Mouse (Mus musculus) hindbrain, postnatal 0 days (tissue): ENCODE data around the gene Tpm4. TPM values are rescaled to one million over a fixed set of nuclear protein-coding genes. Genes with fewer than 3 reads are reported as not detected.
"Not testable (repeated sequence)": the region's sequence is repeated elsewhere in the genome, so short reads cannot be mapped to it uniquely, and the experiment has no call there.

ENCODE experiments used
- ATAC-seq: fragments of 200-750 bp; cut with Nextera tagmentation; 2 replicates; pipeline ENCODE4 v1.8.0; 2017; ENCODE audit warnings: mild to moderate bottlenecking, moderate TSS enrichment, moderate library complexity
- DNase-seq: peaks from one replicate; pipeline ENCODE4 v3.0.0-alpha.2; 2015; ENCODE audit warnings: low spot score
- H3K27ac ChIP-seq: fragments of 300-500 bp; sonication (generic); 2 replicates; pipeline ENCODE4 v1.5.1; 2014; ENCODE audit warnings: mild to moderate bottlenecking
- H3K27me3 ChIP-seq: fragments of 300-500 bp; sonication (generic); 2 replicates; pipeline ENCODE4 v1.6.1; 2014; ENCODE audit warnings: low read length, mixed read lengths; ENCODE audit not compliant: insufficient read depth
- H3K36me3 ChIP-seq: fragments of 300-500 bp; sonication (generic); 2 replicates; pipeline ENCODE4 v1.6.1; 2014; ENCODE audit warnings: low read length, mixed read lengths; ENCODE audit not compliant: insufficient read depth
- H3K4me1 ChIP-seq: fragments of 300-500 bp; sonication (generic); 2 replicates; pipeline ENCODE4 v1.6.1; 2014; ENCODE audit warnings: antibody characterized with exemption, low read length, mixed read lengths; ENCODE audit not compliant: insufficient read depth
- H3K4me2 ChIP-seq: fragments of 300-500 bp; sonication (generic); 2 replicates; pipeline ENCODE4 v1.6.1; 2014; ENCODE audit warnings: low read depth, mild to moderate bottlenecking, low read length, moderate library complexity, mixed read lengths
- H3K4me3 ChIP-seq: fragments of 300-500 bp; sonication (generic); 2 replicates; pipeline ENCODE4 v1.5.1; 2014; ENCODE audit warnings: low read length
- H3K9ac ChIP-seq: fragments of 300-500 bp; sonication (generic); replicated peaks from 2 replicates; pipeline ENCODE4 v1.6.1; 2014; ENCODE audit warnings: mild to moderate bottlenecking, low read length, moderate library complexity, mixed read lengths
- H3K9me3 ChIP-seq: fragments of 300-500 bp; sonication (generic); 2 replicates; pipeline ENCODE4 v1.6.1; 2016; ENCODE audit warnings: low read length, mixed read lengths
- CTCF ChIP-seq: IDR thresholded peaks from 2 replicates; pipeline ENCODE4 v1.5.1; 2016; ENCODE audit warnings: antibody characterized with exemption, control low read depth, low read depth
- WGBS: fragments of 180-500 bp; shearing (Covaris S2); extraction: QIAGEN DNeasy Blood & Tissue Kit; methylation state at CpG from one replicate; pipeline ENCODE4 v1.1.7; 2014; 5-methylcytosine and 5-hydroxymethylcytosine counted together
- polyA plus RNA-seq: library from polyadenylated mRNA; unstranded; fragments of >200 nt; fragmentation: Nextera tagmentation; extraction: Ambion mirVana; gene quantifications from 2 replicates; pipeline ENCODE4 v1.2.1, GENCODE M21; 2015
- total RNA-seq: library from RNA; depleted of rRNA; stranded (reverse); fragments of >200 nt; gene quantifications from 2 replicates; pipeline ENCODE4 v1.2.3, GENCODE M21; 2014; rRNA removed

Tpm4 gene
- total RNA-seq: 76.2 and 83.2 TPM in 2 replicates
- 124 and 127 TPM in 2 replicates for polyA plus RNA-seq

DNA sequence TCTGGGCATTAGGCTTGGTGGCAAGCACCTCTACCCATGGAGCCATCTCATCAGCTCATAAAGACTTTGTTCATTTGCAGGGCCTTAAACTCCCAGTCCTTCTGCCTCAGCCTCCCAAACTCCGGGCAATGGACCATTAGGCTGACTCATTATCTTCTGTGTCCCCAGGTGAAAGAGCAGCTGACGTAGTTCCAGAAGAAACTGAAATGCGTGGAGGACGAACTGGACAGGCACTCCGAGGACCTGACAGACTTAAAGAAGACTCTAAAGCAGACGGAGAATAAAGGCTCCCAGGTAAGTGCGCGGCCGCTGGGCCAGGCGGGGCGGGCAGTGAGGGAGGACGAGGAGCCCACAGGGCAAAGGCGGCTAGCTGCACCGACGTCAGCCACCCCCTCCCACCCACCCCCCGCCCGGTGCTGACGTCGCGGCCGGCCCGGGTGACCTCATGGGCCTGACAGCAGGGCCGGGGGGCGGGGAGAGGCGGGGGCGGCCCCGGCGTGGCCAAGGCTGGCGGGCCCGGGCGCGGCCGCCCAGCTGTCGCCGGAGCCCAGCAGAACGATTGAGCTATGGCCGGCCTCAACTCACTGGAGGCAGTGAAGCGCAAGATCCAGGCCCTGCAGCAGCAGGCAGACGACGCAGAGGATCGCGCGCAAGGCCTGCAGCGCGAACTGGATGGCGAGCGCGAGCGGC is at the start of gene Tpm4:
Gene Tpm4, plus strand, starts transcription at position 220 of the 690 bp plus-strand sequence.
- Histone ChIP-seq H3K9ac (peak within 1 kb of the TSS; percentile 91), H3K27ac (peak within 1 kb of the TSS; percentile 85), H3K4me1 (0 out of 2 replicates have a peak, but pooled peaks cover 7% of the 10 kb centered on the region), H3K4me3 (peak within 1 kb of the TSS; percentile 93), H3K4me2 (peak within 1 kb of the TSS; percentile 90), H3K9me3 (no peaks in the 10 kb centered on the region), H3K27me3 (no peaks in the 10 kb centered on the region), H3K36me3 (0 out of 2 replicates have a peak, but pooled peaks cover 4% of the 10 kb centered on the region)
- TF ChIP-seq CTCF: no peak
- ATAC-seq: peak; percentile 87
- peak; percentile 77 for DNase-seq
- under 1% methylated on average over 31 of the region's 49 CpGs for WGBS

GRCm38 (mm10) chr8:72087611-72088010 is 47.2 kb upstream of the Tpm4 start:
- H3K4me2 ChIP-seq, DNase-seq, H3K27me3 ChIP-seq, H3K9ac ChIP-seq, ATAC-seq, H3K4me3 ChIP-seq, H3K4me1 ChIP-seq, H3K36me3 ChIP-seq, H3K9me3 ChIP-seq, H3K27ac ChIP-seq: not testable (repeated sequence)
- 85% methylated on average over 3 of the region's 3 CpGs for WGBS

DNA sequence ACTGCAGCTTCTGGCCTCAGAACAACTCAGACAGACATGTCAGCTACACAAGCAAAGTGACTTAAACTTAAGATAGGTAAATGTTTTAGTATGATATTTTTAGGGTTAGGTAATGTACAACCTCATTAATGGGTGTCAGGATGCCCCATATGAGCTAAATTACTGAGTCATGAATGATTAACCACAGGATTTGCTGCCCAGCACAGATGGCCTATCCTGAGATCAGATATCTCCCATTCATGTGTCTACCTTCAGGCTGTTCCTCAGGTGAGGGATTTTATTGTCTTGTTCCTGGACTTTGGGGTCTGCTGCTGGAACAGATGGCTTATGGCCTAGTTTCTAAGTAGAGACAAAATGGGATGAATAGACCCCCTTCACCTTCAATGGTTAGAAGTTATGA is 38.1 kb upstream of the Tpm4 start:
- not testable (repeated sequence) for ATAC-seq

GRCm38 (mm10) chr8:72099377-72100103 is 35.2 kb upstream of the Tpm4 start:
- not testable (repeated sequence) for H3K27ac ChIP-seq, H3K4me3 ChIP-seq, H3K4me1 ChIP-seq, H3K27me3 ChIP-seq, H3K9me3 ChIP-seq, ATAC-seq, H3K36me3 ChIP-seq, H3K4me2 ChIP-seq, H3K9ac ChIP-seq
- DNase-seq: peak; percentile 5
- 63% methylated on average over 6 of the region's 7 CpGs for WGBS

More for the DNA sequence above, 38.1 kb upstream of the Tpm4 start:
- H3K4me1 ChIP-seq, H3K27me3 ChIP-seq, H3K4me3 ChIP-seq, DNase-seq, H3K36me3 ChIP-seq, H3K9me3 ChIP-seq, H3K4me2 ChIP-seq, H3K9ac ChIP-seq, H3K27ac ChIP-seq: not testable (repeated sequence)

GRCm38 (mm10) chr8:72105165-72105564 is 29.6 kb upstream of the Tpm4 start:
- 32% methylated on average over 4 of the region's 4 CpGs for WGBS
- no peak overlapping the region for H3K27ac ChIP-seq
- no peaks in the 10 kb centered on the region for H3K27me3 ChIP-seq
- H3K4me2 ChIP-seq: no peak overlapping the region
- H3K9ac ChIP-seq: no peak overlapping the region
- no peak for ATAC-seq
- DNase-seq: no peak
- H3K4me3 ChIP-seq: no peak overlapping the region
- no peak for TF ChIP-seq CTCF
- no peaks in the 10 kb centered on the region for H3K36me3 ChIP-seq
- no peaks in the 10 kb centered on the region; the same call in 1 of the 2 replicates for H3K9me3 ChIP-seq
- H3K4me1 ChIP-seq: no peaks in the 10 kb centered on the region

DNA sequence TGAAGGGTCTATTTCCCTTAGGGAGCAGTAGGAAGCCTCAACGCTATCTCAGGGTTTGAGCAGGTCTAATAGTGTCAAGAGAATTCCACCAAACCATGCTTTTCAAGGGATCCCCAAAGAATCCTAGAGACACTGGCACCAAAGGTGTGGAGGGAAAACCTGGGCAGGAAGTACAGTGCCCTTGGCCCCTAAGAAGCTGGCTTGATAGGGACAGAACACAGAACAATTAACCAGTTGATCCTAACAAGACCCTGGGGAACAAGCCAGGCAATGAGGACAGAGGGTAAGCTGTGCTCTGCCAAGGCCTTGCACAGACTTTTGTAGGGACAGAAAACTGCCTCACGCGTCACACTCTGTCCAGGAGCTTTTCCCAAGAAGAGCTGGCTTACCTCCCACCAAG is 28.0 kb upstream of the Tpm4 start, which contains the start of gene Olfr374:
Gene Olfr374, plus strand, starts transcription at position 301 of the 400 bp plus-strand sequence.
- WGBS: 92% methylated on average over 3 of the region's 3 CpGs
- Histone ChIP-seq H3K9me3 (no peaks in the 10 kb centered on the region; the same call in 1 of the 2 replicates), H3K4me3 (no peak within 1 kb of the TSS), H3K9ac (no peak within 1 kb of the TSS), H3K36me3 (no peaks in the 10 kb centered on the region), H3K27me3 (no peaks in the 10 kb centered on the region), H3K4me2 (no peak within 1 kb of the TSS), H3K4me1 (no peaks in the 10 kb centered on the region), H3K27ac (no peak within 1 kb of the TSS)
- no peak for TF ChIP-seq CTCF
- no peak for ATAC-seq
- DNase-seq: no peak

DNA sequence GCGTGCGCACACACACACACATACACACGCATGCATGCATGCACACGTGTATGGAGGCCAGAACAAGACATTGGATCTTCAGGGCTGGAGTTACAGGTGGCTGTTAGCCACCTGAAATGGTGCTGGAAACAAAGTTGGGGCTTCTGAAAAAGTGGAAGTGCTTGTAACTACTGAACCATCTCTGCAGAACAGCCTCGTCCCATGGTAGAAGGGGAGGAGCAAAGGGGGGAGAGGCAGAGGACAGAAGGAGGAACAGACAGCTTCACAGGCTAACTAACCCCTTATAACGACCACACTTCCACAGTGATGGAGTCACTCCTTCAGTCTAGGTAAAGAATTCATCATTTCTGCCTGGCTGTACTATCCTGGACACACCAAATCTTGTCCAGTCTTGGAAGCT is 23.9 kb upstream of the Tpm4 start:
- no peak for TF ChIP-seq CTCF
- no peak overlapping the region for H3K4me3 ChIP-seq
- no peak for DNase-seq
- 76% methylated on average over 6 of the region's 6 CpGs for WGBS
- no peak overlapping the region for H3K9ac ChIP-seq
- H3K4me2 ChIP-seq: no peak overlapping the region
- no peaks in the 10 kb centered on the region for H3K4me1 ChIP-seq
- no peaks in the 10 kb centered on the region for H3K9me3 ChIP-seq
- no peak for ATAC-seq
- no peak overlapping the region for H3K27ac ChIP-seq
- no peaks in the 10 kb centered on the region for H3K27me3 ChIP-seq
- no peaks in the 10 kb centered on the region for H3K36me3 ChIP-seq
